Mouse (Mus musculus) kidney, embryonic 16.5 days (tissue): Measurements from ENCODE around the gene Svep1. TPM values are rescaled to one million over a fixed set of nuclear protein-coding genes. Genes with fewer than 3 reads are reported as not detected.
A peak's percentile ranks its signal among the peaks of the same experiment; 100 is the strongest.

ENCODE experiments used
- ATAC-seq: fragments of 200-750 bp; cut with Nextera tagmentation; 2 replicates; pipeline ENCODE4 v1.8.0; 2017; ENCODE audit warnings: moderate TSS enrichment; ENCODE audit not compliant: low FRiP score, low TSS enrichment
- H3K27ac ChIP-seq: fragments of 300-500 bp; sonication (generic); 2 replicates; pipeline ENCODE4 v1.5.1; 2014; ENCODE audit warnings: low read length
- H3K27me3 ChIP-seq: fragments of 300-500 bp; sonication (generic); 2 replicates; pipeline ENCODE4 v1.6.1; 2014; ENCODE audit warnings: low read length, control low read depth, mixed read lengths; ENCODE audit not compliant: insufficient read depth
- H3K36me3 ChIP-seq: fragments of 300-500 bp; sonication (generic); 2 replicates; pipeline ENCODE4 v1.6.1; 2014; ENCODE audit warnings: low read length, control low read depth, mixed read lengths; ENCODE audit not compliant: insufficient read depth
- H3K4me1 ChIP-seq: fragments of 300-500 bp; sonication (generic); 2 replicates; pipeline ENCODE4 v1.6.1; 2014; ENCODE audit warnings: low read length, control low read depth, mixed read lengths; ENCODE audit not compliant: insufficient read depth
- H3K4me2 ChIP-seq: fragments of 300-500 bp; sonication (generic); replicated peaks from 2 replicates; pipeline ENCODE4 v1.6.1; 2014; ENCODE audit warnings: low read depth, low read length
- H3K4me3 ChIP-seq: fragments of 300-500 bp; sonication (generic); 2 replicates; pipeline ENCODE4 v1.5.1; 2014; ENCODE audit warnings: mild to moderate bottlenecking, low read length
- H3K9ac ChIP-seq: fragments of 300-500 bp; sonication (generic); replicated peaks from 2 replicates; pipeline ENCODE4 v1.6.1; 2014; ENCODE audit warnings: low read length
- H3K9me3 ChIP-seq: fragments of 300-500 bp; sonication (generic); 2 replicates; pipeline ENCODE4 v1.6.1; 2016; ENCODE audit warnings: low read length, control low read depth
- WGBS: fragments of 180-500 bp; shearing (Covaris S2); extraction: QIAGEN DNeasy Blood & Tissue Kit; methylation state at CpG from one replicate; pipeline ENCODE4 v1.1.7; 2014; 5-methylcytosine and 5-hydroxymethylcytosine counted together
- polyA plus RNA-seq: library from polyadenylated mRNA; unstranded; fragments of >200 nt; fragmentation: Nextera tagmentation; extraction: Ambion mirVana; gene quantifications from 2 replicates; pipeline ENCODE4 v1.2.1, GENCODE M21; 2015

Svep1 gene
- polyA plus RNA-seq, 1 experiment from 2014 or later, result 3.6 TPM

- no peaks in the 10 kb centered on the region for H3K4me1 ChIP-seq
- no peaks in the 10 kb centered on the region for H3K27me3 ChIP-seq
- no peak overlapping the region for H3K27ac ChIP-seq
- H3K36me3 ChIP-seq, result no peaks in the 10 kb centered on the region
- H3K9me3 ChIP-seq, result no peaks in the 10 kb centered on the region
- WGBS, result 86% methylated on average over 15 of the region's 15 CpGs
- H3K9ac ChIP-seq, result no peak overlapping the region
- ATAC-seq, result no peak
- H3K4me2 ChIP-seq, result no peak overlapping the region
- no peak overlapping the region for H3K4me3 ChIP-seq
These were observed 29.4 kb downstream of the Svep1 start for GRCm38 (mm10) chr4:58177256-58177655.

GRCm38 (mm10) chr4:58174435-58174987 is 32.1 kb downstream of the Svep1 start:
- H3K36me3 ChIP-seq, result no peaks in the 10 kb centered on the region
- no peak overlapping the region for H3K27ac ChIP-seq
- H3K4me2 ChIP-seq, result no peak overlapping the region
- H3K4me3 ChIP-seq, result no peak overlapping the region
- H3K27me3 ChIP-seq, result no peaks in the 10 kb centered on the region
- no peak overlapping the region for H3K9ac ChIP-seq
- ATAC-seq, result no peak
- H3K9me3 ChIP-seq, result no peaks in the 10 kb centered on the region
- 85% methylated on average over 4 of the region's 4 CpGs for WGBS
- peaks cover 13% of the 10 kb centered on the region; the same call in 1 of the 2 replicates for H3K4me1 ChIP-seq

GRCm38 (mm10) chr4:58173401-58173800 is 33.3 kb downstream of the Svep1 start:
- 88% methylated on average over 6 of the region's 6 CpGs for WGBS
- Histone ChIP-seq H3K36me3 (no peaks in the 10 kb centered on the region), H3K9me3 (no peaks in the 10 kb centered on the region), H3K9ac (no peak overlapping the region), H3K27me3 (no peaks in the 10 kb centered on the region), H3K27ac (no peak overlapping the region), H3K4me2 (no peak overlapping the region), H3K4me1 (peaks cover 15% of the 10 kb centered on the region; the same call in 1 of the 2 replicates), H3K4me3 (no peak overlapping the region)
- no peak for ATAC-seq

GRCm38 (mm10) chr4:58170430-58170829 is 36.2 kb downstream of the Svep1 start:
- 56% methylated on average over 5 of the region's 5 CpGs for WGBS
- Histone ChIP-seq H3K9me3 (no peaks in the 10 kb centered on the region), H3K9ac (no peak overlapping the region), H3K27me3 (no peaks in the 10 kb centered on the region), H3K36me3 (no peaks in the 10 kb centered on the region), H3K4me3 (no peak overlapping the region), H3K4me1 (peaks cover 15% of the 10 kb centered on the region; the same call in 1 of the 2 replicates), H3K27ac (peak overlapping the region; percentile 44; the same call in 1 of the 2 replicates), H3K4me2 (no peak overlapping the region)
- no peak for ATAC-seq

- no peak overlapping the region for H3K9ac ChIP-seq
- no peak overlapping the region for H3K4me3 ChIP-seq
- no peaks in the 10 kb centered on the region for H3K36me3 ChIP-seq
- H3K27ac ChIP-seq, result peak overlapping the region; percentile 44; the same call in 1 of the 2 replicates
- no peaks in the 10 kb centered on the region for H3K27me3 ChIP-seq
- H3K4me1 ChIP-seq, result peaks cover 15% of the 10 kb centered on the region; the same call in 1 of the 2 replicates
- no peak overlapping the region for H3K4me2 ChIP-seq
- H3K9me3 ChIP-seq, result no peaks in the 10 kb centered on the region
- WGBS, result 34% methylated on average over 2 of the region's 2 CpGs
- peak; percentile 54; the same call in 1 of the 2 replicates for ATAC-seq
These were observed 36.7 kb downstream of the Svep1 start for GRCm38 (mm10) chr4:58169918-58170317.

GRCm38 (mm10) chr4:58168366-58168765 is 38.3 kb downstream of the Svep1 start:
- Histone ChIP-seq H3K27ac (no peak overlapping the region), H3K4me2 (no peak overlapping the region), H3K4me1 (peaks cover 15% of the 10 kb centered on the region; the same call in 1 of the 2 replicates), H3K4me3 (no peak overlapping the region), H3K36me3 (no peaks in the 10 kb centered on the region), H3K9me3 (no peaks in the 10 kb centered on the region), H3K9ac (no peak overlapping the region), H3K27me3 (no peaks in the 10 kb centered on the region)
- 89% methylated on average over 5 of the region's 5 CpGs for WGBS
- ATAC-seq, result no peak

- H3K27ac ChIP-seq, result no peak overlapping the region
- no peak overlapping the region for H3K4me2 ChIP-seq
- no peaks in the 10 kb centered on the region for H3K9me3 ChIP-seq
- H3K36me3 ChIP-seq, result no peaks in the 10 kb centered on the region
- H3K9ac ChIP-seq, result no peak overlapping the region
- 76% methylated on average over 7 of the region's 7 CpGs for WGBS
- no peak overlapping the region for H3K4me3 ChIP-seq
- ATAC-seq, result no peak
- H3K27me3 ChIP-seq, result no peaks in the 10 kb centered on the region
- peaks cover 7% of the 10 kb centered on the region; the same call in 1 of the 2 replicates for H3K4me1 ChIP-seq
These were observed 40.9 kb downstream of the Svep1 start for GRCm38 (mm10) chr4:58165711-58166110.

- WGBS, result 80% methylated on average over 2 of the region's 2 CpGs
- no peak overlapping the region for H3K27ac ChIP-seq
- H3K36me3 ChIP-seq, result no peaks in the 10 kb centered on the region
- no peak overlapping the region for H3K4me3 ChIP-seq
- no peak for ATAC-seq
- no peaks in the 10 kb centered on the region for H3K9me3 ChIP-seq
- no peaks in the 10 kb centered on the region for H3K27me3 ChIP-seq
- H3K4me2 ChIP-seq, result no peak overlapping the region
- no peak overlapping the region for H3K9ac ChIP-seq
- H3K4me1 ChIP-seq, result 0 out of 2 replicates have a peak, but pooled peaks cover 2% of the 10 kb centered on the region
These were observed 44.8 kb downstream of the Svep1 start for GRCm38 (mm10) chr4:58161901-58162300.

- Histone ChIP-seq H3K9me3 (no peaks in the 10 kb centered on the region), H3K4me2 (no peak overlapping the region), H3K36me3 (no peaks in the 10 kb centered on the region), H3K9ac (no peak overlapping the region), H3K27me3 (no peaks in the 10 kb centered on the region), H3K27ac (no peak overlapping the region), H3K4me3 (no peak overlapping the region), H3K4me1 (0 out of 2 replicates have a peak, but pooled peaks cover 2% of the 10 kb centered on the region)
- no peak for ATAC-seq
- 57% methylated on average over 1 of the region's 1 CpGs for WGBS
These were observed 47.1 kb downstream of the Svep1 start for GRCm38 (mm10) chr4:58159564-58159963.

- Histone ChIP-seq H3K36me3 (0 out of 2 replicates have a peak, but pooled peaks cover 2% of the 10 kb centered on the region), H3K4me3 (no peak overlapping the region), H3K4me2 (no peak overlapping the region), H3K27me3 (no peaks in the 10 kb centered on the region), H3K9ac (no peak overlapping the region), H3K9me3 (peaks cover 6% of the 10 kb centered on the region), H3K4me1 (no peaks in the 10 kb centered on the region), H3K27ac (no peak overlapping the region)
- ATAC-seq, result no peak
- 71% methylated on average over 3 of the region's 3 CpGs for WGBS
These were observed 56.4 kb downstream of the Svep1 start for GRCm38 (mm10) chr4:58150301-58150700.
